Mouse (Mus musculus) limb, embryonic 12.5 days (tissue): ENCODE data around the gene Hexim1. TPM values are rescaled to one million over a fixed set of nuclear protein-coding genes. Genes with fewer than 3 reads are reported as not detected.

ENCODE experiments used
- ATAC-seq: fragments of 200-750 bp; cut with Nextera tagmentation; 2 replicates; pipeline ENCODE4 v1.8.0; 2017; ENCODE audit warnings: low read depth, moderate TSS enrichment; ENCODE audit not compliant: insufficient number of reproducible peaks, insufficient read depth, low FRiP score, low TSS enrichment
- H3K27ac ChIP-seq: fragments of 300-500 bp; sonication (generic); 2 replicates; pipeline ENCODE4 v1.5.1; 2016; ENCODE audit warnings: mild to moderate bottlenecking, moderate library complexity
- H3K27me3 ChIP-seq: fragments of 300-500 bp; sonication (generic); 2 replicates; pipeline ENCODE4 v1.6.1; 2016; ENCODE audit warnings: mild to moderate bottlenecking, moderate library complexity
- H3K36me3 ChIP-seq: fragments of 300-500 bp; sonication (generic); 2 replicates; pipeline ENCODE4 v1.6.1; 2016; ENCODE audit warnings: mild to moderate bottlenecking, moderate library complexity
- H3K4me1 ChIP-seq: fragments of 300-500 bp; sonication (generic); replicated peaks from 2 replicates; pipeline ENCODE4 v1.6.1; 2016
- H3K4me2 ChIP-seq: fragments of 300-500 bp; sonication (generic); 2 replicates; pipeline ENCODE4 v1.6.1; 2016; ENCODE audit warnings: mild to moderate bottlenecking, moderate library complexity
- H3K4me3 ChIP-seq: fragments of 300-500 bp; sonication (generic); replicated peaks from 2 replicates; pipeline ENCODE4 v1.5.1; 2016; ENCODE audit warnings: mild to moderate bottlenecking
- H3K9ac ChIP-seq: fragments of 300-500 bp; sonication (generic); replicated peaks from 2 replicates; pipeline ENCODE4 v1.6.1; 2016; ENCODE audit warnings: mild to moderate bottlenecking, moderate library complexity
- H3K9me3 ChIP-seq: fragments of 300-500 bp; sonication (generic); 2 replicates; pipeline ENCODE4 v1.6.1; 2016; ENCODE audit warnings: mild to moderate bottlenecking, moderate library complexity
- WGBS: fragments of 180-500 bp; shearing (Covaris S2); methylation state at CpG from one replicate; pipeline ENCODE4 v1.1.7; 2016; 5-methylcytosine and 5-hydroxymethylcytosine counted together
- polyA plus RNA-seq: library from polyadenylated mRNA; unstranded; fragments of >200 nt; fragmentation: Nextera tagmentation; extraction: Ambion mirVana; gene quantifications from 2 replicates; pipeline ENCODE4 v1.2.1, GENCODE M21; 2016

The Hexim1 gene
- 3.9 and 4.0 TPM in 2 replicates for polyA plus RNA-seq

- ATAC-seq, result peak; percentile 92
- peak within 1 kb of the TSS; percentile 90 for H3K27ac ChIP-seq
- H3K4me3 ChIP-seq, result peak within 1 kb of the TSS; percentile 64
- H3K4me1 ChIP-seq, result peaks cover 37% of the 10 kb centered on the region
- peak within 1 kb of the TSS; percentile 77 for H3K9ac ChIP-seq
- H3K36me3 ChIP-seq, result no peaks in the 10 kb centered on the region
- WGBS, result under 1% methylated on average over 53 of the region's 53 CpGs
- H3K27me3 ChIP-seq, result peaks cover 16% of the 10 kb centered on the region
- no peaks in the 10 kb centered on the region for H3K9me3 ChIP-seq
- H3K4me2 ChIP-seq, result peak within 1 kb of the TSS; percentile 92
Observed at GRCm38 (mm10) chr11:103116008-103116818, at the start of gene Hexim1. Gene Hexim1, plus strand, starts transcription at chr11:103116231.

GRCm38 (mm10) chr11:103067051-103067361 lies 49.0 kb upstream of the Hexim1 start:
- H3K27me3 ChIP-seq, result no peaks in the 10 kb centered on the region
- ATAC-seq, result no peak
- 94% methylated on average over 6 of the region's 6 CpGs for WGBS
- no peak overlapping the region for H3K4me2 ChIP-seq
- H3K27ac ChIP-seq, result no peak overlapping the region
- H3K4me3 ChIP-seq, result no peak overlapping the region
- no peaks in the 10 kb centered on the region for H3K4me1 ChIP-seq
- H3K9me3 ChIP-seq, result no peaks in the 10 kb centered on the region
- H3K9ac ChIP-seq, result no peak overlapping the region
- H3K36me3 ChIP-seq, result peaks cover 92% of the 10 kb centered on the region

GRCm38 (mm10) chr11:103067457-103068001 lies 48.5 kb upstream of the Hexim1 start:
- Histone ChIP-seq H3K27me3 (no peaks in the 10 kb centered on the region), H3K36me3 (peaks cover 87% of the 10 kb centered on the region), H3K9ac (no peak overlapping the region), H3K4me3 (no peak overlapping the region), H3K4me2 (no peak overlapping the region), H3K27ac (no peak overlapping the region), H3K4me1 (no peaks in the 10 kb centered on the region), H3K9me3 (no peaks in the 10 kb centered on the region)
- no peak for ATAC-seq
- 82% methylated on average over 8 of the region's 8 CpGs for WGBS

GRCm38 (mm10) chr11:103068272-103068671 lies 47.8 kb upstream of the Hexim1 start:
- H3K36me3 ChIP-seq, result peaks cover 82% of the 10 kb centered on the region
- no peak overlapping the region for H3K4me3 ChIP-seq
- ATAC-seq, result no peak
- no peak overlapping the region for H3K4me2 ChIP-seq
- H3K4me1 ChIP-seq, result no peaks in the 10 kb centered on the region
- no peak overlapping the region for H3K27ac ChIP-seq
- H3K9ac ChIP-seq, result no peak overlapping the region
- 91% methylated on average over 4 of the region's 4 CpGs for WGBS
- H3K9me3 ChIP-seq, result no peaks in the 10 kb centered on the region
- H3K27me3 ChIP-seq, result no peaks in the 10 kb centered on the region

GRCm38 (mm10) chr11:103068884-103069283 lies 47.1 kb upstream of the Hexim1 start:
- Histone ChIP-seq H3K4me1 (no peaks in the 10 kb centered on the region), H3K36me3 (peaks cover 76% of the 10 kb centered on the region), H3K4me3 (no peak overlapping the region), H3K9ac (no peak overlapping the region), H3K4me2 (no peak overlapping the region), H3K9me3 (no peaks in the 10 kb centered on the region), H3K27ac (no peak overlapping the region), H3K27me3 (no peaks in the 10 kb centered on the region)
- WGBS, result 91% methylated on average over 11 of the region's 11 CpGs
- ATAC-seq, result no peak

- Histone ChIP-seq H3K9ac (no peak overlapping the region), H3K4me1 (peaks cover 7% of the 10 kb centered on the region), H3K36me3 (peaks cover 68% of the 10 kb centered on the region), H3K27ac (no peak overlapping the region), H3K4me3 (no peak overlapping the region), H3K9me3 (no peaks in the 10 kb centered on the region), H3K4me2 (no peak overlapping the region), H3K27me3 (no peaks in the 10 kb centered on the region)
- ATAC-seq, result no peak
- 100% methylated on average over 2 of the region's 2 CpGs for WGBS
Observed at GRCm38 (mm10) chr11:103069731-103070130, 46.3 kb upstream of the Hexim1 start.

GRCm38 (mm10) chr11:103070322-103070880 lies 45.6 kb upstream of the Hexim1 start:
- WGBS, result 95% methylated on average over 10 of the region's 10 CpGs
- Histone ChIP-seq H3K27me3 (no peaks in the 10 kb centered on the region), H3K4me3 (no peak overlapping the region), H3K36me3 (peaks cover 62% of the 10 kb centered on the region), H3K4me2 (no peak overlapping the region), H3K9me3 (no peaks in the 10 kb centered on the region), H3K4me1 (peaks cover 10% of the 10 kb centered on the region), H3K27ac (no peak overlapping the region), H3K9ac (no peak overlapping the region)
- no peak for ATAC-seq

GRCm38 (mm10) chr11:103073671-103074070 lies 42.4 kb upstream of the Hexim1 start:
- Histone ChIP-seq H3K4me2 (no peak overlapping the region), H3K27ac (no peak overlapping the region), H3K36me3 (peaks cover 30% of the 10 kb centered on the region), H3K9me3 (no peaks in the 10 kb centered on the region), H3K9ac (no peak overlapping the region), H3K4me3 (no peak overlapping the region), H3K4me1 (peaks cover 10% of the 10 kb centered on the region), H3K27me3 (peaks cover 12% of the 10 kb centered on the region; the same call in 1 of the 2 replicates)
- 92% methylated on average over 7 of the region's 7 CpGs for WGBS
- no peak for ATAC-seq

- Histone ChIP-seq H3K27ac (no peak overlapping the region), H3K4me1 (peaks cover 10% of the 10 kb centered on the region), H3K9me3 (no peaks in the 10 kb centered on the region), H3K4me2 (no peak overlapping the region), H3K4me3 (no peak overlapping the region), H3K36me3 (peaks cover 25% of the 10 kb centered on the region), H3K9ac (0 out of 2 replicates have a peak overlapping the region, but pooled peaks have one; percentile 5), H3K27me3 (peaks cover 17% of the 10 kb centered on the region; the same call in 1 of the 2 replicates)
- WGBS, result 56% methylated on average over 10 of the region's 10 CpGs
- no peak for ATAC-seq
Observed at GRCm38 (mm10) chr11:103074121-103074650, 41.8 kb upstream of the Hexim1 start.

- H3K9me3 ChIP-seq, result no peaks in the 10 kb centered on the region
- H3K4me3 ChIP-seq, result no peak overlapping the region
- H3K4me2 ChIP-seq, result no peak overlapping the region
- H3K36me3 ChIP-seq, result peaks cover 18% of the 10 kb centered on the region
- H3K27ac ChIP-seq, result no peak overlapping the region
- H3K9ac ChIP-seq, result 0 out of 2 replicates have a peak overlapping the region, but pooled peaks have one; percentile 5
- ATAC-seq, result no peak
- peaks cover 10% of the 10 kb centered on the region for H3K4me1 ChIP-seq
- WGBS, result 20% methylated on average over 10 of the region's 10 CpGs
- H3K27me3 ChIP-seq, result peaks cover 23% of the 10 kb centered on the region
Observed at GRCm38 (mm10) chr11:103074796-103075323, 41.2 kb upstream of the Hexim1 start.

GRCm38 (mm10) chr11:103076010-103076409 lies 40.0 kb upstream of the Hexim1 start:
- Histone ChIP-seq H3K27ac (no peak overlapping the region), H3K27me3 (peaks cover 35% of the 10 kb centered on the region), H3K4me2 (no peak overlapping the region), H3K4me3 (no peak overlapping the region), H3K9ac (no peak overlapping the region), H3K9me3 (no peaks in the 10 kb centered on the region), H3K36me3 (peaks cover 6% of the 10 kb centered on the region), H3K4me1 (peaks cover 21% of the 10 kb centered on the region)
- no peak for ATAC-seq
- WGBS, result 90% methylated on average over 7 of the region's 7 CpGs
